Mouse (Mus musculus): ENCODE data around the gene Pkd1l1.

Gene Pkd1l1

DNA sequence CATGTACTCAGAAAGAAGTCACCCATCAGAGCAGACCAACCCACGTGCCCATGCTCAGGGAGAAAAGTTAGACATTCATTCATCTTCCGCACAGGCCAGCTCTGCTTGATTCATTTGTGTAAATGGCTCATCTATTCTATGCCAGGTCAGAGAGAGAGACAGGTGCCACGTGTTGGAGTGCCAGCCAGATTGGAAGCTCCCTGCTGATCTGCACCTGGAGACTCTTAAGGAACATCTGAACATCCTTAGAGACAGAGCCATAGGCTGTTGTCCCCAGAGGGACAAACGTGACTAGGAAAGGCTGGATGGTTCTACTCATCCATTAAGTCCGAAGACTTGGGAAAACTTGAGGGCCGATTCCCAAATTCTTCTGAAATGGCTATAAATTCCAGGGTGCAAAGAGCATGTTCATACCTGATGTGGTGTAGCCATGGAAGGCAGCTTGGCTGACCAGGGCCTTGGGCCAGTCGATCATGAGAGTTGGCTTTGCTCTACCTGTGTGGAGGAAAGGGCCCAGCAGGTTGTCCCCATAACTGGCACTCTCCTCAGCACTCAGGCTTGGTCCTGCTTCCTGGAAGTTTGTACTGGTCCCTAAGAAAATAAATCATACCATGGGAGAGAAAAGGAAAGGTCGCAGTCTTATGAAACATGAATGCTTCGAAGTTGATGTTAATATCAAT, 36.5 kb downstream of the Pkd1l1 start:
- no peak for DNase-seq (ENCODE audit: low spot score)

DNA sequence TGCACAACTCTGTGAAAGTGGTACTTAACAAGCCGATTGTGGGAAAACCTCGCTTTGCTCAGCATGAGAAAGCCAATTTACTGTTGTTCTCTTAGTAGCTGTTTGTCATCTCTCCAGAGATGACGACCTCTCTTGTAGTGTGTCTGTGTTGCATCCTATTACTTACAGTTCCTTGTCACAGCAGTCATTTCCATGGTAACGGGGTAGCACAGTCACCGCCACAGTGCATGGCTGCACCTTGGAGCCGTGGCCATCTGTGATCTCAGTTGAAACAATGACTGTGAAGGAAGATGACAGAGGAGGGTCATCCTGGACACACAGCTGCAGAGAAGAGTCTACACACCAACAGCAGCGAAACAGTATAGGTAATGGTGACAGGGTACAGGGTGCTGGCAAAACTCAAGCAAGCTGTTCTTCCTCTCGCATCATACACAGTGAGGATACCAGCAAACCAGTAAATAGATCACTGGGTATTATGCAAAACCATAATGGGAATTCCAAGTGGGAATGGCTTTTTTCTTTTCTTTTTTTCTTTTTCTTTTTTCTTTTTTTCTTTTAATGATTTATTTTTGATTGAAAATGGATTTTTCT, 56.9 kb downstream of the Pkd1l1 start:
- DNase-seq (ENCODE audit: low spot score), result no peak

- DNase-seq (ENCODE audit: low spot score), result no peak
Observed at GRCm38 (mm10) chr11:8882793-8883192, 90.3 kb downstream of the Pkd1l1 start.

GRCm38 (mm10) chr11:8881521-8881920, 91.5 kb downstream of the Pkd1l1 start:
- DNase-seq (ENCODE audit: low spot score), result no peak

- no peak for DNase-seq (ENCODE audit: low spot score)
Observed at GRCm38 (mm10) chr11:8870115-8870514, 103.0 kb downstream of the Pkd1l1 start.

DNA sequence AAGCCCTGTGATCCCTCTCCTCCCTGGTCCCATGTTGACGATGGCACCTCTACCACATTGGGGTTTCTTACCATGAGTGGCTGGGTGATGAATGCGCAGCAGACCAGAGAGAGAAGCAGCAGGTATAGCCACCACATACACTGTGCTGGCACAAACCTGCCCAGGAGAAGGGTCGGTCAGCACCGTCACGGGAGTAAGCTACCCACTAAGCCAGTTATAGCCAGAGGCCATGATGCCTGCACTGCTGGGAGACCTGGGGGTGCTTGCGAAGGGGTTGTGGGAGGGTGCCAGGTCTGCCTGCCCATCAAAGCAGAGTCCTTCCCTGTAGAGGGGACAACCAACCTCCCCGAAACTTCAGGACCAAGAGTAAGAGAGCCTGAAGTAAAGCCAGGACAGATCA, 107.0 kb downstream of the Pkd1l1 start:
- DNase-seq (ENCODE audit: low spot score), result no peak

- DNase-seq (ENCODE audit: low spot score), result no peak
Observed at GRCm38 (mm10) chr11:8863955-8864675, 109.0 kb downstream of the Pkd1l1 start.

- DNase-seq (ENCODE audit: low spot score), result no peak
Observed at GRCm38 (mm10) chr11:8862426-8862825, 110.6 kb downstream of the Pkd1l1 start.

GRCm38 (mm10) chr11:8861978-8862377, 111.1 kb downstream of the Pkd1l1 start:
- DNase-seq (ENCODE audit: low spot score), result no peak

- no peak for DNase-seq (ENCODE audit: low spot score)
Observed at GRCm38 (mm10) chr11:8860878-8861277, 112.2 kb downstream of the Pkd1l1 start.

GRCm38 (mm10) chr11:8859868-8860267, 113.2 kb downstream of the Pkd1l1 start:
- peak; percentile 19 for DNase-seq (ENCODE audit: low spot score)

DNA sequence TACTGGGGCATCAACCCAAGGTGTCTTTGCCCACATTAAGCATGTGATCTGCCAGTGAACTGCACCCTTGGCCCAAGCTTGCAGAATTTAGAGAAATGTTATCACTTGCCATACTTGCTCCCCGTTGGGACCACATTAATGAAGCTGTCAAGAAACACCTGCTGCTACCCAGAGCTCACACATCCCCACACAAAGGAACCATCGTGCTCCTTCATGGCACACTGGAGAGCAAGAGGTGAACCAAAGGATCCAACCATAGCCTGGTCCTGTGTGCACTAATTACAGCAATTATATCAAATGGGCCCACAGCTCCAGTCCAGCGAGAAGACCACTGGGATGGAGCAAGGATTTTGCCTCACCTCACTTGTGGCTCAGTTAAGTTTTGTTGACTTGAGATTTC, 114.0 kb downstream of the Pkd1l1 start:
- DNase-seq (ENCODE audit: low spot score), result no peak

GRCm38 (mm10) chr11:8856125-8856524, 116.9 kb downstream of the Pkd1l1 start:
- no peak for DNase-seq (ENCODE audit: low spot score)

GRCm38 (mm10) chr11:8848049-8848448, 125.0 kb downstream of the Pkd1l1 start:
- no peak for DNase-seq (ENCODE audit: low spot score)

GRCm38 (mm10) chr11:8847627-8848026, 125.4 kb downstream of the Pkd1l1 start:
- DNase-seq (ENCODE audit: low spot score), result no peak

GRCm38 (mm10) chr11:8836176-8836575, 136.9 kb downstream of the Pkd1l1 start:
- no peak for DNase-seq (ENCODE audit: low spot score)

DNA sequence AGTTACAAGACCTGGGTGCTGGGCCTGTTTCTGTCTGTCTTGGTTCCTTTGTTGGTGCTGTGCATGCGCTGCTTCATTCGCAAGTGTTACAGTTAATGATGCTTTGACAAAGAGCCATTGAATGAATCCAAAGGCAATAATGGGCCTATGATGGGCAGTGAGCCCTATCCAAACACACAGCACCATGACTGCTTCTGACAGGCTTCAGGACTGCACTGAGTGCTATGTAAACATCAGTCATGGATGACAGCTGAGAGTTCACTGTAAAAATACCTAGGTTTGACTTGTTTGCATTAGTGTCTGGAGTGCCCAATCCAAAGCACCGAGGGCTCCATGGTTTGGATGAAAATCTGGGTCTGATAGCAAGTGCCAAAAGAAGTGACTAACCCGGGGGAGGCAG, 138.9 kb downstream of the Pkd1l1 start:
- DNase-seq (ENCODE audit: low spot score), result no peak

- DNase-seq (ENCODE audit: low spot score), result no peak
Observed at GRCm38 (mm10) chr11:8830551-8830950, 142.5 kb downstream of the Pkd1l1 start.

DNA sequence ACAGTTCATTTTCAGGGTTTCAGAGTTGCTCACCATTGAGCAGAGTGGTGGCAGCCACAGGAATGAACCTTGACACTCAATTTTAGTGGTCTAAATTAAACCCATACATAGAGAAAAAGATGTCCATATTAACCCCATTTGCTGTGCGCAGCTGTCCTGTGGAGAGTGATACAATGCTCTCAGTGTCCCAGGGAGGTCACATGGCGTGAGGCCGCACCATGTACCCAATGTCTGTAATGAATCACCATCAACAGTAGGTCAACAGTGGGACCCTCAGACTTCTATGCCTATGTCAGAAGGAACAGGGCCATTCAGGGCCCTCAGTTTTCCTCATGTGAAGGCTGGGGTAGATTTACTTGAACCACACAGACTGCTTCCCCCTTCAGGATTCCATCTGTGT, 143.5 kb downstream of the Pkd1l1 start:
- DNase-seq (ENCODE audit: low spot score), result no peak

DNA sequence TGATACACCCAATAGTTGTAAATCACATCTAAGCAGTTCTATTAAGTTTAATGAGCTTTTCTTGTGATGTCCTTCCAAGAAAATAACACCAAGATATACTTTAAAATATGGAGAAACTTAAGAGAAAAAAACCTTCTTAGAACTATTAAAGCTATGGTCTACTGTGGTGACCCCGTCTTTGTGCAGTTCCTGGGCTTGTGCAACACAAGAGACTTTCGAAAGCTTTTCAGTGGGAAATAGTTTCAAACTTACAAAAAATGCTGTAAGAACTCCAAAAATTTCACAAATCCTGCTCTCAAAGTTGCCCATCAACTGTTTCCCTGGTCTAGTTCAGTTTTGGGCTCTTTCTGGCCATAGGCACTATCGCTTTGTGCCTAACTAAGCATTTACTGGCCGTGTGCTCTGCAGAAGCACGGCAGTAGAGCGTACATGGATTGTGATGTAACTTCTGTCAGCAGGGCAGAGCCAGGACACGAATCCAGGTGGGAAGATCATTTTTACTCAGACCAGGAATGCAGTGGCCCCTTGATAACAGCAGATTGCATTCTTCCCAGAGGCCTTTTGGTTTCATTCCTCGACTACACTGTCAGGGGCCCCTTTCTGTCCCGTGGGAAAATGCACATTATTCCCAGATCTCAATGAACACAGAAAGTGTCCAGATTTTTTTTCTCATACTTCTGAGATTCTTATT, 144.1 kb downstream of the Pkd1l1 start:
- no peak for DNase-seq (ENCODE audit: low spot score)

GRCm38 (mm10) chr11:8826609-8827008, 146.5 kb downstream of the Pkd1l1 start:
- DNase-seq (ENCODE audit: low spot score), result no peak

DNA sequence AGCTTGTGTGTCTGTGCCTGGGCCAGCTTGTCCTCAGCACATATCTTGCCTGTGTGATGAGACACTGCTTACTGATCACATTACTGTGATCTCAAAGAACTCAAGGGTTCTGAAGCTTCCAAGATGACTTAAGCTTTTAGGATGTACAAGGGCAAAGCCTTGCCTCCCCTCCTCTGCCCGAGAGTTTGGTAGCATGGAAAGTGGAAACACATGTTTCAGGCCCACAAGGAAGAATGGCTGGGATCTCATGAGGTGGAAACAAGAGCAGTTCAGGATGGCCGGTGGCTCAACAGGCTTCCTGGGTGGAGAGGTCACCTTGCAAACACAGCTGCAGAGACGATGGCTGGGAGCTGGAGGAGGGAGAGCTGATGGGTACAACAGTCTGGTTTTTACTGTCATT, 147.0 kb downstream of the Pkd1l1 start:
- DNase-seq (ENCODE audit: low spot score), result no peak

DNA sequence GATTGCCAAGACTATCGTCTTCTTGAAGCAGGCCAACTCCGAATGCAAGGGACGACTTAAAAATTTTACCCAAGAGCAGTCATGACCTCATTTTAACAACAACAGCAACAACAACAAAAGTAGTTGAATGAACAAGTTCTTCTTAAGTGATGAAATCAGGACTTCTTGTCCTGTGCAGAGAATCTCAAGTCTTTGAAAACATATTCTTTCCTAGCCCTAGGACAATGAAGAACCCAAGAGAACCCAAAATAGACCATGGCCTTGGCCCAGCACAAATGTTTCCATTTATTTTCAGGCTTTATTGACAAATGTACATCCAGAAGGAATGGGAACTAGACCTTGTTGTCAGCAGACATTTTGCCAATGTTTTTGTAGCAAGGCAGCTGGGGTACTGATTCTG, 147.7 kb downstream of the Pkd1l1 start:
- no peak for DNase-seq (ENCODE audit: low spot score)

Measured in c-Kit-positive CD71-positive TER-119-positive erythroid progenitor cells, embryonic 14.5 days (primary cell).